Comparison of ENCODE assay signal across 9 mouse cellular contexts in genomic region chr7:80729662-80730061, GRCm38 (mm10). TPM values are rescaled to one million over a fixed set of nuclear protein-coding genes. Genes with fewer than 3 reads are reported as not detected.
DNase-seq lines count a peak whose midpoint lies in the region; ATAC-seq and TF ChIP-seq lines count a peak whose summit lies in the region.
"Had no signal": no experiment of that assay in that cellular context is flagged by ENCODE, and none has a peak within 500 bp of the region (broad histone marks: within the 10 kb centered on the region; RNA-seq: fewer than 3 reads in every experiment).

No protein-coding gene starts in this region.

- H3K27me3 ChIP-seq in heart, embryonic 10.5 days (ENCODE audit: insufficient read depth, poor library complexity, severe bottlenecking) = no peaks in the 10 kb centered on the region
- H3K27me3 ChIP-seq in forebrain, embryonic 15.5 days = no peaks in the 10 kb centered on the region
- no peaks in the 10 kb centered on the region for H3K27me3 ChIP-seq in hindbrain, postnatal 0 days (ENCODE audit: insufficient read depth, low read length)
- no peaks in the 10 kb centered on the region for H3K27me3 ChIP-seq in midbrain, embryonic 11.5 days (ENCODE audit: control insufficient read depth, insufficient read depth, low read length)
- H3K27me3 ChIP-seq: neural tube, embryonic 12.5 days had no signal

- H3K4me3 ChIP-seq in heart, embryonic 10.5 days = no peak overlapping the region
- H3K4me3 ChIP-seq in forebrain, embryonic 15.5 days = no peak overlapping the region
- no peak overlapping the region for H3K4me3 ChIP-seq in hindbrain, postnatal 0 days (ENCODE audit: low read length)
- H3K4me3 ChIP-seq in midbrain, embryonic 11.5 days (ENCODE audit: low read depth, low read length) = no peak overlapping the region
- H3K4me3 ChIP-seq: neural tube, embryonic 12.5 days had no signal

- ATAC-seq in forebrain, embryonic 15.5 days (replicated peaks) = peak; percentile 55
- ATAC-seq in hindbrain, postnatal 0 days = peak; percentile 58
- no peak for ATAC-seq in midbrain, embryonic 11.5 days (ENCODE audit: low FRiP score)

- H3K4me1 ChIP-seq in heart, embryonic 10.5 days = peaks cover 15% of the 10 kb centered on the region
- no peaks in the 10 kb centered on the region for H3K4me1 ChIP-seq in forebrain, embryonic 15.5 days
- no peaks in the 10 kb centered on the region for H3K4me1 ChIP-seq in hindbrain, postnatal 0 days (ENCODE audit: insufficient read depth, low read length)
- H3K4me1 ChIP-seq in midbrain, embryonic 11.5 days (ENCODE audit: control insufficient read depth, insufficient read depth, low read length) = no peaks in the 10 kb centered on the region
- H3K4me1 ChIP-seq: neural tube, embryonic 12.5 days had no signal

- no peak overlapping the region for H3K4me2 ChIP-seq in forebrain, embryonic 15.5 days (replicated peaks)
- no peak overlapping the region for H3K4me2 ChIP-seq in hindbrain, postnatal 0 days (ENCODE audit: low read depth, low read length)
- no peak overlapping the region for H3K4me2 ChIP-seq in midbrain, embryonic 11.5 days
- H3K4me2 ChIP-seq: neural tube, embryonic 12.5 days had no signal

- H3K36me3 ChIP-seq in heart, embryonic 10.5 days = peaks cover 81% of the 10 kb centered on the region
- peaks cover 64% of the 10 kb centered on the region for H3K36me3 ChIP-seq in forebrain, embryonic 15.5 days
- H3K36me3 ChIP-seq in hindbrain, postnatal 0 days (ENCODE audit: insufficient read depth, low read length) = peaks cover 62% of the 10 kb centered on the region
- peaks cover 12% of the 10 kb centered on the region for H3K36me3 ChIP-seq in midbrain, embryonic 11.5 days (ENCODE audit: control insufficient read depth, insufficient read depth, low read length)

- DNase-seq in heart, adult 18-20 months = peak; percentile 61 to 87
- no peak for DNase-seq in heart, embryonic 10.5 days (ENCODE audit: low spot score)
- peak; percentile 66 for DNase-seq in c-Kit-positive CD71-positive TER-119-positive erythroid progenitor cells, embryonic 14.5 days (ENCODE audit: low spot score)
- peak; percentile 81 for DNase-seq in hindbrain, postnatal 0 days (ENCODE audit: low spot score)
- peak; percentile 81 to 86 for DNase-seq in left cerebral cortex, adult 18-20 months (ENCODE audit: low spot score in 2 of 2)
- DNase-seq in midbrain, embryonic 11.5 days (ENCODE audit: low spot score, missing footprints) = peak; percentile 98
- DNase-seq in spleen, adult 18-20 months = peak; percentile 49 to 72

- 29% methylated on average over 8 of the region's 8 CpGs for WGBS in heart, embryonic 10.5 days
- WGBS in forebrain, embryonic 15.5 days = 29% methylated on average over 8 of the region's 8 CpGs
- WGBS in hindbrain, postnatal 0 days = 28% methylated on average over 8 of the region's 8 CpGs
- WGBS in midbrain, embryonic 11.5 days = 29% methylated on average over 8 of the region's 8 CpGs

- TF ChIP-seq CTCF in hindbrain, postnatal 0 days (IDR thresholded peaks at IDR 0.05; ENCODE audit: low read depth) = peak; percentile 94

- H3K9me3 ChIP-seq in heart, embryonic 10.5 days = no peaks in the 10 kb centered on the region
- H3K9me3 ChIP-seq in forebrain, embryonic 15.5 days = no peaks in the 10 kb centered on the region
- no peaks in the 10 kb centered on the region for H3K9me3 ChIP-seq in hindbrain, postnatal 0 days (ENCODE audit: low read length)
- no peaks in the 10 kb centered on the region for H3K9me3 ChIP-seq in midbrain, embryonic 11.5 days (ENCODE audit: control insufficient read depth, low read length)
- H3K9me3 ChIP-seq: neural tube, embryonic 12.5 days had no signal

- no peak overlapping the region for H3K27ac ChIP-seq in heart, embryonic 10.5 days
- no peak overlapping the region for H3K27ac ChIP-seq in forebrain, embryonic 15.5 days (replicated peaks)
- no peak overlapping the region for H3K27ac ChIP-seq in hindbrain, postnatal 0 days
- no peak overlapping the region for H3K27ac ChIP-seq in midbrain, embryonic 11.5 days (ENCODE audit: low read depth, low read length)
- H3K27ac ChIP-seq: neural tube, embryonic 12.5 days had no signal

- H3K9ac ChIP-seq in forebrain, embryonic 15.5 days (replicated peaks) = no peak overlapping the region
- no peak overlapping the region for H3K9ac ChIP-seq in hindbrain, postnatal 0 days (replicated peaks; ENCODE audit: low read length)
- no peak overlapping the region for H3K9ac ChIP-seq in midbrain, embryonic 11.5 days (ENCODE audit: low read length)
- H3K9ac ChIP-seq: neural tube, embryonic 12.5 days had no signal

RNA-seq across cellular contexts. Expression of gene Crtc3, which starts 41.0 kb away (rescaled TPM):
- total RNA-seq in heart, adult 18-20 months (2021) = 10 to 100 TPM; 10.3 to 11.8 TPM
- polyA plus RNA-seq in heart, embryonic 10.5 days (2016; fragmentation: Nextera tagmentation; extraction: Ambion mirVana) = 14.6 and 18.6 TPM in 2 replicates
- 17.0 and 20.9 TPM in 2 replicates for polyA plus RNA-seq in forebrain, embryonic 15.5 days (2015; fragmentation: Nextera tagmentation; extraction: Ambion mirVana)
- 16.2 and 16.9 TPM in 2 replicates for total RNA-seq in hindbrain, postnatal 0 days (2014; rRNA removed)
- polyA plus RNA-seq in hindbrain, postnatal 0 days (2015; fragmentation: Nextera tagmentation; extraction: Ambion mirVana) = 15.1 and 17.2 TPM in 2 replicates
- 10 to 100 TPM; 14.4 to 14.5 TPM for total RNA-seq in left cerebral cortex, adult 18-20 months (2021)
- polyA plus RNA-seq in midbrain, embryonic 11.5 days (2014; fragmentation: Nextera tagmentation; extraction: Ambion mirVana) = 7.9 and 9.2 TPM in 2 replicates
